Mouse (Mus musculus) midbrain, embryonic 16.5 days (tissue): ENCODE data around the gene Rasa2. TPM values are rescaled to one million over a fixed set of nuclear protein-coding genes. Genes with fewer than 3 reads are reported as not detected.

ENCODE experiments used
- ATAC-seq: fragments of 200-750 bp; cut with Nextera tagmentation; 2 replicates; pipeline ENCODE4 v1.8.0; 2017; ENCODE audit warnings: moderate TSS enrichment
- H3K27ac ChIP-seq: fragments of 300-500 bp; sonication (generic); 2 replicates; pipeline ENCODE4 v1.5.1; 2014; ENCODE audit warnings: mild to moderate bottlenecking, low read length, mixed read lengths
- H3K27me3 ChIP-seq: fragments of 300-500 bp; sonication (generic); 2 replicates; pipeline ENCODE4 v1.6.1; 2014; ENCODE audit warnings: low read depth, low read length, mixed read lengths; ENCODE audit not compliant: control insufficient read depth, insufficient read depth
- H3K36me3 ChIP-seq: fragments of 300-500 bp; sonication (generic); 2 replicates; pipeline ENCODE4 v1.6.1; 2014; ENCODE audit warnings: mild to moderate bottlenecking, low read length, moderate library complexity, mixed read lengths; ENCODE audit not compliant: control insufficient read depth, insufficient read depth
- H3K4me1 ChIP-seq: fragments of 300-500 bp; sonication (generic); 2 replicates; pipeline ENCODE4 v1.6.1; 2014; ENCODE audit warnings: mild to moderate bottlenecking, low read length, mixed read lengths; ENCODE audit not compliant: control insufficient read depth, insufficient read depth
- H3K4me2 ChIP-seq: fragments of 300-500 bp; sonication (generic); 2 replicates; pipeline ENCODE4 v1.6.1; 2014; ENCODE audit warnings: mild to moderate bottlenecking, low read length, mixed read lengths
- H3K4me3 ChIP-seq: fragments of 300-500 bp; sonication (generic); 2 replicates; pipeline ENCODE4 v1.5.1; 2014; ENCODE audit warnings: low read depth, mild to moderate bottlenecking, low read length, moderate library complexity, mixed read lengths
- H3K9ac ChIP-seq: fragments of 300-500 bp; sonication (generic); 2 replicates; pipeline ENCODE4 v1.6.1; 2014; ENCODE audit warnings: low read depth, low read length, mixed read lengths
- H3K9me3 ChIP-seq: fragments of 300-500 bp; sonication (generic); replicated peaks from 2 replicates; pipeline ENCODE4 v1.6.1; 2014; ENCODE audit warnings: mild to moderate bottlenecking, low read length, mixed read lengths; ENCODE audit not compliant: control insufficient read depth, poor library complexity, severe bottlenecking
- WGBS: fragments of 180-500 bp; shearing (Covaris S2); extraction: QIAGEN DNeasy Blood & Tissue Kit; methylation state at CpG from one replicate; pipeline ENCODE4 v1.1.7; 2014; 5-methylcytosine and 5-hydroxymethylcytosine counted together
- polyA plus RNA-seq: library from polyadenylated mRNA; unstranded; fragments of >200 nt; fragmentation: Nextera tagmentation; extraction: Ambion mirVana; gene quantifications from 2 replicates; pipeline ENCODE4 v1.2.1, GENCODE M21; 2015

Gene Rasa2
- polyA plus RNA-seq, 1 experiment from 2014 or later, result 18.2 TPM

GRCm38 (mm10) chr9:96618448-96619176 lies 12.8 kb downstream of the Rasa2 start:
- no peak overlapping the region for H3K9ac ChIP-seq
- no peaks in the 10 kb centered on the region for H3K27me3 ChIP-seq
- H3K27ac ChIP-seq, result no peak overlapping the region
- no peak overlapping the region for H3K4me3 ChIP-seq
- H3K4me1 ChIP-seq, result no peaks in the 10 kb centered on the region
- 89% methylated on average over 4 of the region's 4 CpGs for WGBS
- H3K36me3 ChIP-seq, result no peaks in the 10 kb centered on the region
- no peak for ATAC-seq
- H3K4me2 ChIP-seq, result no peak overlapping the region
- H3K9me3 ChIP-seq, result no peaks in the 10 kb centered on the region

GRCm38 (mm10) chr9:96612297-96612696 lies 19.1 kb downstream of the Rasa2 start:
- no peak overlapping the region for H3K9ac ChIP-seq
- WGBS, result 85% methylated on average over 3 of the region's 3 CpGs
- no peak overlapping the region for H3K4me3 ChIP-seq
- no peaks in the 10 kb centered on the region for H3K4me1 ChIP-seq
- no peak overlapping the region for H3K4me2 ChIP-seq
- no peaks in the 10 kb centered on the region for H3K9me3 ChIP-seq
- H3K27me3 ChIP-seq, result no peaks in the 10 kb centered on the region
- H3K27ac ChIP-seq, result no peak overlapping the region
- no peak for ATAC-seq
- H3K36me3 ChIP-seq, result peaks cover 9% of the 10 kb centered on the region

- Histone ChIP-seq H3K9me3 (no peaks in the 10 kb centered on the region), H3K36me3 (peaks cover 9% of the 10 kb centered on the region), H3K9ac (no peak overlapping the region), H3K4me3 (no peak overlapping the region), H3K27ac (no peak overlapping the region), H3K27me3 (no peaks in the 10 kb centered on the region), H3K4me1 (no peaks in the 10 kb centered on the region), H3K4me2 (no peak overlapping the region)
- 55% methylated on average over 8 of the region's 8 CpGs for WGBS
- ATAC-seq, result no peak
These were observed 19.6 kb downstream of the Rasa2 start for GRCm38 (mm10) chr9:96611693-96612293.

GRCm38 (mm10) chr9:96610813-96611212 lies 20.6 kb downstream of the Rasa2 start:
- Histone ChIP-seq H3K9ac (no peak overlapping the region), H3K4me1 (no peaks in the 10 kb centered on the region), H3K4me3 (no peak overlapping the region), H3K9me3 (no peaks in the 10 kb centered on the region), H3K4me2 (no peak overlapping the region), H3K36me3 (peaks cover 11% of the 10 kb centered on the region), H3K27ac (no peak overlapping the region), H3K27me3 (no peaks in the 10 kb centered on the region)
- 90% methylated on average over 2 of the region's 2 CpGs for WGBS
- no peak for ATAC-seq

GRCm38 (mm10) chr9:96603416-96603815 lies 28.0 kb downstream of the Rasa2 start:
- no peak overlapping the region for H3K9ac ChIP-seq
- H3K4me3 ChIP-seq, result no peak overlapping the region
- no peak for ATAC-seq
- H3K27me3 ChIP-seq, result no peaks in the 10 kb centered on the region
- H3K27ac ChIP-seq, result no peak overlapping the region
- peaks cover 14% of the 10 kb centered on the region for H3K36me3 ChIP-seq
- H3K4me2 ChIP-seq, result no peak overlapping the region
- no peaks in the 10 kb centered on the region for H3K9me3 ChIP-seq
- H3K4me1 ChIP-seq, result no peaks in the 10 kb centered on the region
- 17% methylated on average over 6 of the region's 6 CpGs for whole genome bisulfite sequencing

GRCm38 (mm10) chr9:96597899-96598298 lies 33.5 kb downstream of the Rasa2 start:
- Histone ChIP-seq H3K4me2 (no peak overlapping the region), H3K4me3 (no peak overlapping the region), H3K27ac (no peak overlapping the region), H3K4me1 (no peaks in the 10 kb centered on the region), H3K36me3 (0 out of 2 replicates have a peak, but pooled peaks cover 3% of the 10 kb centered on the region), H3K27me3 (no peaks in the 10 kb centered on the region), H3K9me3 (no peaks in the 10 kb centered on the region), H3K9ac (no peak overlapping the region)
- WGBS, result 91% methylated on average over 1 of the region's 1 CpGs
- no peak for ATAC-seq

- Histone ChIP-seq H3K4me1 (no peaks in the 10 kb centered on the region), H3K9me3 (no peaks in the 10 kb centered on the region), H3K27me3 (no peaks in the 10 kb centered on the region), H3K4me2 (no peak overlapping the region), H3K9ac (no peak overlapping the region), H3K36me3 (peaks cover 7% of the 10 kb centered on the region), H3K4me3 (no peak overlapping the region), H3K27ac (no peak overlapping the region)
- ATAC-seq, result no peak
- WGBS, result 95% methylated on average over 11 of the region's 11 CpGs
These were observed 38.5 kb downstream of the Rasa2 start for GRCm38 (mm10) chr9:96592670-96593600.

GRCm38 (mm10) chr9:96589346-96589745 lies 42.1 kb downstream of the Rasa2 start:
- no peak overlapping the region for H3K4me3 ChIP-seq
- WGBS, result 95% methylated on average over 5 of the region's 5 CpGs
- no peak for ATAC-seq

More at GRCm38 (mm10) chr9:96589346-96589745, 42.1 kb downstream of the Rasa2 start:
- H3K4me1 ChIP-seq, result no peaks in the 10 kb centered on the region
- H3K4me2 ChIP-seq, result no peak overlapping the region
- no peak overlapping the region for H3K27ac ChIP-seq
- peaks cover 3% of the 10 kb centered on the region for H3K36me3 ChIP-seq
- H3K9ac ChIP-seq, result no peak overlapping the region
- no peaks in the 10 kb centered on the region for H3K9me3 ChIP-seq
- no peaks in the 10 kb centered on the region for H3K27me3 ChIP-seq
